Mouse (Mus musculus): ENCODE data around the gene Chrna3. TPM values are rescaled to one million over a fixed set of nuclear protein-coding genes. Genes with fewer than 3 reads are reported as not detected.

The Chrna3 gene
- not detected in 2 replicates for total RNA-seq (2014; fragmentation: Nextera tagmentation)
- total RNA-seq (2017): 0.05 and 0.12 TPM in 2 replicates
- not detected in 2 replicates for polyA plus RNA-seq (2012)

- H3K36me3 ChIP-seq (replicated peaks): no peaks in the 10 kb centered on the region
- no peak for ATAC-seq (ENCODE audit: extremely low read depth, insufficient number of reproducible peaks, low FRiP score, poor library complexity, severe bottlenecking)
- no peak for DNase-seq (ENCODE audit: low spot score)
- TF ChIP-seq CTCF (IDR thresholded peaks at IDR 0.05; ENCODE audit: low read depth, low read length) (no peak), GATA2 (IDR thresholded peaks at IDR 0.05; ENCODE audit: borderline replicate concordance, low read depth, low read length) (no peak), POLR2AphosphoS5 (IDR thresholded peaks at IDR 0.05; ENCODE audit: insufficient replicate concordance, low read depth, low read length) (no peak), TAL1 (conservative IDR thresholded peaks at IDR 0.05; ENCODE audit: low read depth, low read length) (no peak)
- H3K27me3 ChIP-seq (ENCODE audit: insufficient read depth, low read length): peaks cover 44% of the 10 kb centered on the region
- peaks cover 5% of the 10 kb centered on the region; the same call in 1 of the 2 replicates for H3K4me1 ChIP-seq (ENCODE audit: insufficient read depth, low read depth, low read length)
- H3K9me3 ChIP-seq (replicated peaks): no peaks in the 10 kb centered on the region
- no peak within 1 kb of the TSS for H3K4me3 ChIP-seq (ENCODE audit: low read depth, low read length)
These were observed at the start of gene Chrna3 for GRCm38 (mm10) chr9:55026275-55026663. Chrna3 (minus strand) TSS chr9:55026562.

- no peaks in the 10 kb centered on the region for H3K27me3 ChIP-seq (ENCODE audit: insufficient read depth, low read length)
- H3K4me1 ChIP-seq (ENCODE audit: insufficient read depth, low read depth, low read length): no peaks in the 10 kb centered on the region
- no peaks in the 10 kb centered on the region for H3K9me3 ChIP-seq (replicated peaks)
- H3K4me3 ChIP-seq (ENCODE audit: low read depth, low read length): no peak overlapping the region
- no peak for TF ChIP-seq GATA2 (IDR thresholded peaks at IDR 0.05; ENCODE audit: borderline replicate concordance, low read depth, low read length)
- no peak for TF ChIP-seq GATA1 (IDR thresholded peaks at IDR 0.05; ENCODE audit: borderline replicate concordance, low read length)
- no peak for TF ChIP-seq POLR2AphosphoS5 (IDR thresholded peaks at IDR 0.05; ENCODE audit: insufficient replicate concordance, low read depth, low read length)
- TF ChIP-seq CTCF (IDR thresholded peaks at IDR 0.05; ENCODE audit: low read depth, low read length): no peak
- TF ChIP-seq TAL1 (conservative IDR thresholded peaks at IDR 0.05; ENCODE audit: low read depth, low read length): no peak
- ATAC-seq (ENCODE audit: extremely low read depth, insufficient number of reproducible peaks, low FRiP score, poor library complexity, severe bottlenecking): no peak
- H3K36me3 ChIP-seq (replicated peaks): no peaks in the 10 kb centered on the region
- DNase-seq (ENCODE audit: low spot score): no peak
These were observed 41.6 kb upstream of the Chrna3 start for GRCm38 (mm10) chr9:55067965-55068265.

- DNase-seq (ENCODE audit: low spot score): no peak
- no peaks in the 10 kb centered on the region for H3K9me3 ChIP-seq (replicated peaks)
- no peak for TF ChIP-seq TAL1 (conservative IDR thresholded peaks at IDR 0.05; ENCODE audit: low read depth, low read length)
- no peak for TF ChIP-seq POLR2AphosphoS5 (IDR thresholded peaks at IDR 0.05; ENCODE audit: insufficient replicate concordance, low read depth, low read length)
- TF ChIP-seq GATA1 (IDR thresholded peaks at IDR 0.05; ENCODE audit: borderline replicate concordance, low read length): no peak
- TF ChIP-seq GATA2 (IDR thresholded peaks at IDR 0.05; ENCODE audit: borderline replicate concordance, low read depth, low read length): no peak
- no peaks in the 10 kb centered on the region for H3K4me1 ChIP-seq (ENCODE audit: insufficient read depth, low read depth, low read length)
- H3K36me3 ChIP-seq (replicated peaks): no peaks in the 10 kb centered on the region
- no peak overlapping the region for H3K4me3 ChIP-seq (ENCODE audit: low read depth, low read length)
- no peak for ATAC-seq (ENCODE audit: extremely low read depth, insufficient number of reproducible peaks, low FRiP score, poor library complexity, severe bottlenecking)
- H3K27me3 ChIP-seq (ENCODE audit: insufficient read depth, low read length): no peaks in the 10 kb centered on the region
These were observed 41.0 kb upstream of the Chrna3 start for GRCm38 (mm10) chr9:55067260-55067964.

- no peak for ATAC-seq (ENCODE audit: extremely low read depth, insufficient number of reproducible peaks, low FRiP score, poor library complexity, severe bottlenecking)
- H3K9me3 ChIP-seq (replicated peaks): no peaks in the 10 kb centered on the region
- H3K27me3 ChIP-seq (ENCODE audit: insufficient read depth, low read length): peaks cover 9% of the 10 kb centered on the region; the same call in 1 of the 2 replicates
- H3K36me3 ChIP-seq (replicated peaks): no peaks in the 10 kb centered on the region
- no peak overlapping the region for H3K4me3 ChIP-seq (ENCODE audit: low read depth, low read length)
- no peak for TF ChIP-seq POLR2AphosphoS5 (IDR thresholded peaks at IDR 0.05; ENCODE audit: insufficient replicate concordance, low read depth, low read length)
- TF ChIP-seq GATA2 (IDR thresholded peaks at IDR 0.05; ENCODE audit: borderline replicate concordance, low read depth, low read length): no peak
- no peak for TF ChIP-seq GATA1 (IDR thresholded peaks at IDR 0.05; ENCODE audit: borderline replicate concordance, low read length)
- H3K4me1 ChIP-seq (ENCODE audit: insufficient read depth, low read depth, low read length): no peaks in the 10 kb centered on the region
- no peak for DNase-seq (ENCODE audit: low spot score)
These were observed 38.9 kb upstream of the Chrna3 start for GRCm38 (mm10) chr9:55065241-55065640.

- DNase-seq (ENCODE audit: low spot score): no peak
- TF ChIP-seq TAL1 (conservative IDR thresholded peaks at IDR 0.05; ENCODE audit: low read depth, low read length) (no peak), CTCF (IDR thresholded peaks at IDR 0.05; ENCODE audit: low read depth, low read length) (no peak), GATA1 (IDR thresholded peaks at IDR 0.05; ENCODE audit: borderline replicate concordance, low read length) (no peak), GATA2 (IDR thresholded peaks at IDR 0.05; ENCODE audit: borderline replicate concordance, low read depth, low read length) (no peak), POLR2AphosphoS5 (IDR thresholded peaks at IDR 0.05; ENCODE audit: insufficient replicate concordance, low read depth, low read length) (no peak)
- Histone ChIP-seq H3K4me1 (ENCODE audit: insufficient read depth, low read depth, low read length) (peaks cover 2% of the 10 kb centered on the region; the same call in 1 of the 2 replicates), H3K9me3 (replicated peaks) (no peaks in the 10 kb centered on the region), H3K36me3 (replicated peaks) (no peaks in the 10 kb centered on the region), H3K4me3 (ENCODE audit: low read depth, low read length) (no peak overlapping the region), H3K27me3 (ENCODE audit: insufficient read depth, low read length) (peaks cover 19% of the 10 kb centered on the region)
- ATAC-seq (ENCODE audit: extremely low read depth, insufficient number of reproducible peaks, low FRiP score, poor library complexity, severe bottlenecking): no peak
These were observed 31.7 kb upstream of the Chrna3 start for GRCm38 (mm10) chr9:55058067-55058466.

- DNase-seq (ENCODE audit: low spot score): no peak
- Histone ChIP-seq H3K9me3 (replicated peaks) (no peaks in the 10 kb centered on the region), H3K4me3 (ENCODE audit: low read depth, low read length) (no peak overlapping the region), H3K36me3 (replicated peaks) (no peaks in the 10 kb centered on the region), H3K4me1 (ENCODE audit: insufficient read depth, low read depth, low read length) (peaks cover 2% of the 10 kb centered on the region; the same call in 1 of the 2 replicates), H3K27me3 (ENCODE audit: insufficient read depth, low read length) (peaks cover 10% of the 10 kb centered on the region)
- TF ChIP-seq CTCF (IDR thresholded peaks at IDR 0.05; ENCODE audit: low read depth, low read length) (no peak), GATA2 (IDR thresholded peaks at IDR 0.05; ENCODE audit: borderline replicate concordance, low read depth, low read length) (no peak), GATA1 (IDR thresholded peaks at IDR 0.05; ENCODE audit: borderline replicate concordance, low read length) (no peak), TAL1 (conservative IDR thresholded peaks at IDR 0.05; ENCODE audit: low read depth, low read length) (no peak), POLR2AphosphoS5 (IDR thresholded peaks at IDR 0.05; ENCODE audit: insufficient replicate concordance, low read depth, low read length) (no peak)
- no peak for ATAC-seq (ENCODE audit: extremely low read depth, insufficient number of reproducible peaks, low FRiP score, poor library complexity, severe bottlenecking)
These were observed 29.1 kb upstream of the Chrna3 start for GRCm38 (mm10) chr9:55055386-55055930.
